Mouse (Mus musculus) c-Kit-negative CD71-positive TER-119-positive erythroid progenitor cells, embryonic 14.5 days (primary cell): ENCODE results near the gene Pgm2l1.

Experiments
- DNase-seq: peaks from one replicate; pipeline ENCODE4 v3.0.0-alpha.2; 2013; ENCODE audit warnings: low read depth, low spot score

The Pgm2l1 gene

GRCm38 (mm10) chr7:100227158-100227875 lies at the start of gene Pgm2l1:
Gene Pgm2l1 (plus strand): TSS chr7:100227394.
- peak; percentile 94 for DNase-seq

GRCm38 (mm10) chr7:100178016-100178890 lies 48.9 kb upstream of the Pgm2l1 start:
- DNase-seq, result peak; percentile 21

GRCm38 (mm10) chr7:100178891-100179233 lies 48.3 kb upstream of the Pgm2l1 start:
- DNase-seq, result no peak

- no peak for DNase-seq
Measured at GRCm38 (mm10) chr7:100179394-100179793, 47.8 kb upstream of the Pgm2l1 start.

- no peak for DNase-seq
Measured at GRCm38 (mm10) chr7:100179836-100180407, 47.3 kb upstream of the Pgm2l1 start.

- DNase-seq, result no peak
Measured at GRCm38 (mm10) chr7:100181176-100181575, 46.0 kb upstream of the Pgm2l1 start.

- DNase-seq, result no peak
Measured at GRCm38 (mm10) chr7:100181614-100182013, 45.6 kb upstream of the Pgm2l1 start.

- DNase-seq, result no peak
Measured at GRCm38 (mm10) chr7:100182388-100182787, 44.8 kb upstream of the Pgm2l1 start.

DNA sequence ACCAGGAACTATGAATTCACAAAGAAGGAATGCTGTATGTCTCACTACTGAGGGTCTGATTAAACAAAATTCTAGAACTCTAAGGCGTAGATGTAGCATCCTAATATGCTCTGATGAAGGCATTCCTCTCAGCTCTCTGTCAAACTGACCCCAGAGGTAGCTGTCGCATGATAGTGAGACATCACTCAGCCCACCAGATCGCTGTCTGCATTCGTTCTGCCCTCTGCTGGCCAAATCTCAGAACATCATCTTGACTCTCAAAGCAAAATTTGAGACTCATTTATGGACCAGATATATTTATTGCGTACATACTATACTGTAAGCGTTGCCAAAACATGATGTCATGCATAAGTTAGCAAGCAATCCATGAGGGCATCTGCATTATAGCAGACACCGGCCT lies 39.6 kb upstream of the Pgm2l1 start:
- DNase-seq, result no peak

- DNase-seq, result no peak
Measured at GRCm38 (mm10) chr7:100190167-100190566, 37.0 kb upstream of the Pgm2l1 start.

- DNase-seq, result peak; percentile 27
Measured at GRCm38 (mm10) chr7:100190778-100191177, 36.4 kb upstream of the Pgm2l1 start.

GRCm38 (mm10) chr7:100201191-100201590 lies 26.0 kb upstream of the Pgm2l1 start:
- no peak for DNase-seq

DNA sequence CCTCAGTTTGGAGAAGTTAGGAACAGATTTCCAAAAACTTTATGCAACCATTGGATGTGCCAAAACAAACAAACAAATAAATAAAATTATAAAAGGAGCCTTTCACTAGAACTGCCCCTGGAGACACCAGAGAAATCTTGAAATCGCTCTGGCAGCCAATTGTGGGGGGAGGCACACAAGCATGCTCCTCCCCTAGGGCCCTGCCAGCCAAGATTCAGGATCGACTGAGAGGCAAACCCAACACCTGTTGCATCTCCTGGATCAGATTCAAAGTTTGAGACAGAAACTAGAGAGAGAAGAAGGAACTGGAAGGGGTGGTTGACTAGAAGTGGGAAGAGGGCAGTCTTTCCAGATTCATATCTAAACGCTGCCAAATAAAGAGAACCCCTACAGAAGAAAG lies 23.6 kb upstream of the Pgm2l1 start:
- DNase-seq, result no peak

DNA sequence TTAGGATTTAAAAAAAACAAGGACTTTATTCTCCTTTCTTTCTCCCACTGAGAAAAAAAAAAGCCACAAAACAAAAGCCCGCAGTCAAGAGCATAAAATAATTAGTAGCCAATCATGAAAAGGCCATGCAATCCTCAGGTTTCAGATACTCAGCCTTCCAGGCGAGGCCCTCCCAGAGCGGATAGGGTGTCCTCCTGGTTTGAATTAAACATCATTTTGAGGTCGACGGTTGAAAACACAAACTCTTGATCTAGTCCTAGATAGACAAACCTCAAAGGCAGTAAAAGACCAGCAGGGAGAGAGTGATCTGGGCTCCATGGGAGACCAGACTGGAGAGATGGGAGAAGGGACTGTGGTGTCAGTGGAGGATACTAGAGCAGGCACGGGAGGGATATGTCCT lies 22.3 kb upstream of the Pgm2l1 start:
- DNase-seq, result no peak

DNA sequence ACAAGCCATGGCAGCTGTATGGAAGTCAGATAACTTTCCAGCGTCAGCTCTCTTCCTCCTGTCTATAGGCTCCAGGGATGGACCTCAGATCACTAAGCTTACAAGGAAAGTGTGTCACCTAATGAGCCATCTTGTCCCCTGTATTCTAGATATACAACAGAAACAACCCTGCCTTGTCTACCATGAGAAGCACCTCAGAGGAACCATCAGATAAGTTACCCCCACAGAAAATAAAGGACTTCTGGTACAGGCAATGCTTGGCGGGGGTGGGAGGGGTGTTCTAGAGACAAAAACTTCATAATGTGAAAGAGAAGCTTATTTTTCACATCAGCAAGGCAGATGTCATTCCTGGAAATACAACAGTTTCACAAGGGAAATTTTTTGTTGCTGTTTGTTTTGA lies 21.1 kb upstream of the Pgm2l1 start:
- no peak for DNase-seq

DNA sequence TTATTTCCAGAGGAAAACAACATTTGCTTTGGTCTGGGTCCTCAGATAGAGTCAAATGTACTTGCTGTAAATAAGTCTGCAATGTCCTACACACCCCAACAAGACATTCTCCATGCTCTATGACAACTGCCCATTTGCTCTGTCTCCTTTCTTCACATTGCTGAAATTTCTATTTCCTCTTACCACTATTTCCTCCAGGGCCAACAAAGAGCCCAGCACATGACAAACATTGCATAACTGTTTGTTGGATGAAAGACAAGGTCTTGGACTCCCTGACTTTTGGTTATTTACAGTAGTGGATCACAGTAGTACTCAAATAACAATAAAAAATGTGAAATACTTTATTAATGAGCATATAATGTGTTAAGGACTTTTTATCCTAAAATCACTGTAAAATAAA lies 19.3 kb upstream of the Pgm2l1 start:
- DNase-seq, result no peak

GRCm38 (mm10) chr7:100214310-100214709 lies 12.9 kb upstream of the Pgm2l1 start:
- no peak for DNase-seq

DNA sequence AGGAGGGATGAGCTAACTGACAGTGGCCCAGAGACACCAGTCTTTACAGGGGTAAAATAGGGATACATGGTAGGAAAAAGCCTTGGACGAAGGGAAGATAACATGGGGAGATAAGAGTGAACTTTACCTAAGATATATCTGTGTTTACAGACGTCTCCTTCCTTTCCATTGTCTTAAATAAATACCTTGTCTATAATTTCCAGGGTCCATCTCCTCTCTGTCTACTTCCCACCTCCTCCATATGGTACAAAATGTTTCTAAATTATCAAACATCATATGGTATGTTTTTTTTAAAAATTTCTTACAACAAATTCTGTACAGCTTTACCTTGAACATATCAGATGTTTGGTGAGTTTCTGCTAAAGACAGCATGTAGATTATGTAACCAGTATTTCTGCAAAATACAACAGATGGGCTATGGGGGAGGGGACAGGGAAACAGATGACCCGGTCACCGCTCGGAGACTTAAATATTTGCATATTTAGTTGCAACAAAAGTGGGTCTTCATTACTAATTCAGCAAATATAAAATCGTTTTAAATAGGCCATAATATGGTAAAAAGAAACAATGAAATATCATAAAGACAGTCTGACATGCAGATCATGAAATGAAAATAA lies 12.0 kb upstream of the Pgm2l1 start:
- DNase-seq, result no peak

GRCm38 (mm10) chr7:100215976-100216375 lies 11.2 kb upstream of the Pgm2l1 start:
- DNase-seq, result no peak

GRCm38 (mm10) chr7:100216601-100217565 lies 10.3 kb upstream of the Pgm2l1 start:
- DNase-seq, result no peak
